Mouse (Mus musculus) forebrain, postnatal 0 days (tissue): ENCODE data around the gene Rad51b. TPM values are rescaled to one million over a fixed set of nuclear protein-coding genes. Genes with fewer than 3 reads are reported as not detected.

Experiments
- ATAC-seq: fragments of 200-750 bp; cut with Nextera tagmentation; 2 replicates; pipeline ENCODE4 v1.8.0; 2017; ENCODE audit warnings: mild to moderate bottlenecking, moderate library complexity
- DNase-seq: peaks from one replicate; pipeline ENCODE4 v3.0.0-alpha.2; 2015
- H3K27ac ChIP-seq: fragments of 300-500 bp; sonication (generic); 2 replicates; pipeline ENCODE4 v1.5.1; 2014; ENCODE audit warnings: low read depth, mild to moderate bottlenecking, antibody characterized with exemption, low read length, moderate library complexity, mixed read lengths
- H3K27me3 ChIP-seq: fragments of 300-500 bp; sonication (generic); 2 replicates; pipeline ENCODE4 v1.6.1; 2014; ENCODE audit warnings: mild to moderate bottlenecking, low read length, mixed read lengths; ENCODE audit not compliant: insufficient read depth
- H3K36me3 ChIP-seq: fragments of 300-500 bp; sonication (generic); 2 replicates; pipeline ENCODE4 v1.6.1; 2014; ENCODE audit warnings: mild to moderate bottlenecking, moderate library complexity; ENCODE audit not compliant: insufficient read depth
- H3K4me1 ChIP-seq: fragments of 300-500 bp; sonication (generic); 2 replicates; pipeline ENCODE4 v1.6.1; 2014; ENCODE audit warnings: antibody characterized with exemption; ENCODE audit not compliant: insufficient read depth
- H3K4me2 ChIP-seq: fragments of 300-500 bp; sonication (generic); 2 replicates; pipeline ENCODE4 v1.6.1; 2014; ENCODE audit warnings: low read depth, mild to moderate bottlenecking, moderate library complexity
- H3K4me3 ChIP-seq: fragments of 300-500 bp; sonication (generic); 2 replicates; pipeline ENCODE4 v1.5.1; 2014; ENCODE audit warnings: low read depth, low read length, mixed read lengths
- H3K9ac ChIP-seq: fragments of 300-500 bp; sonication (generic); 2 replicates; pipeline ENCODE4 v1.6.1; 2014; ENCODE audit warnings: mild to moderate bottlenecking
- H3K9me3 ChIP-seq: fragments of 300-500 bp; sonication (generic); 2 replicates; pipeline ENCODE4 v1.6.1; 2016; ENCODE audit warnings: low read length
- CTCF ChIP-seq: sonication (generic); IDR thresholded peaks from 2 replicates; pipeline ENCODE4 v1.5.1; 2016; ENCODE audit warnings: antibody characterized with exemption, control low read depth, low read depth
- WGBS: fragments of 180-500 bp; shearing (Covaris S2); extraction: QIAGEN DNeasy Blood & Tissue Kit; methylation state at CpG from one replicate; pipeline ENCODE4 v1.1.7; 2014; 5-methylcytosine and 5-hydroxymethylcytosine counted together
- polyA plus RNA-seq: library from polyadenylated mRNA; unstranded; fragments of >200 nt; fragmentation: Nextera tagmentation; extraction: Ambion mirVana; gene quantifications from 2 replicates; pipeline ENCODE4 v1.2.1, GENCODE M21; 2015
- total RNA-seq: library from RNA; depleted of rRNA; stranded (reverse); fragments of >200 nt; gene quantifications from 2 replicates; pipeline ENCODE4 v1.2.3, GENCODE M21; 2014

Rad51b gene
- total and polyA plus RNA-seq, 2 experiments from 2014 or later, result 0.62 to 1.1 TPM

DNA sequence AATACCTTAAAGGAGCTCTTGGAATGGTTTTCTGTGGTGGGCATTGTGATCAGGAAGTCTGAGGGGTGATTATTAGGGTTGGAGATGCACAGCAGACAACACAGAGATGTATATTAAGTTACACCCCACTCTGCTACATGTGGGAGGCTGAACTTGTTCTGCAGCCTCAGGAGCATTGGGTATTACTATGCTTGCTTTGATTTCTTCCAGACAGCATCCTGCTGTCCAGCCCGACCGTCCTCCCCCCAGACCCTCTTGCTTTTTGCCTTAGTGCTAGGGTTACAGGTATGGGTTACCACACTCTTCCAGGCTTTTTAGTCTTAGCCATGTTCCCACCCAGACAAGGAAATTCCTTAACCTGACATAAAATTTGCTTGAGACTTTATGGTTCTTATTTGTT, 30.8 kb downstream of the Rad51b start:
- ATAC-seq (no peak), DNase-seq (no peak)
- Histone ChIP-seq H3K9me3 (no peaks in the 10 kb centered on the region), H3K4me2 (no peak overlapping the region), H3K4me3 (no peak overlapping the region), H3K27me3 (no peaks in the 10 kb centered on the region), H3K36me3 (no peaks in the 10 kb centered on the region), H3K27ac (no peak overlapping the region), H3K4me1 (no peaks in the 10 kb centered on the region), H3K9ac (no peak overlapping the region)
- 82% methylated on average over 2 of the region's 2 CpGs for WGBS
- TF ChIP-seq CTCF, result no peak

DNA sequence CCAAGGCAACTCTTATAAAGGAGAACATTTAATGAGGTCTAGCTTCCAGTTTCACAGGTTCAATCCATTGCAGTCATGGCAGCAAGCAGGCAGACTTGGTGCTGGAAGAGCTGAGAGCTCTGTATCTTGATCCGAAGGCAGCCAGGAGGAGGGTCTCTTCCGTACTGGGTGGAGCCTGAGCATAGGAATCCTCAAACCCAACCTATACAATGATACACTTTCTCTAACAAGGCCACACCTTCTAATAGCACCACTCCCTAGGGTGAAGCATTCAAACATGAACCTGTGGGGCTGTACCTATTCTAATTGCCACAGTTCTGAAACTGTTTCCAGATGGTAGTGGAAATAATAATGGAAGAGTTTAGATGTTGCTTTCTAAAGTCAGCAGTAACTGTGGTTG, 33.5 kb downstream of the Rad51b start:
- Histone ChIP-seq H3K36me3 (no peaks in the 10 kb centered on the region), H3K9me3 (0 out of 2 replicates have a peak, but pooled peaks cover 3% of the 10 kb centered on the region), H3K9ac (no peak overlapping the region), H3K4me3 (no peak overlapping the region), H3K27me3 (no peaks in the 10 kb centered on the region), H3K27ac (no peak overlapping the region), H3K4me2 (no peak overlapping the region), H3K4me1 (no peaks in the 10 kb centered on the region)
- TF ChIP-seq CTCF, result no peak
- DNase-seq (no peak), ATAC-seq (no peak)
- WGBS, result 83% methylated on average over 2 of the region's 2 CpGs

DNA sequence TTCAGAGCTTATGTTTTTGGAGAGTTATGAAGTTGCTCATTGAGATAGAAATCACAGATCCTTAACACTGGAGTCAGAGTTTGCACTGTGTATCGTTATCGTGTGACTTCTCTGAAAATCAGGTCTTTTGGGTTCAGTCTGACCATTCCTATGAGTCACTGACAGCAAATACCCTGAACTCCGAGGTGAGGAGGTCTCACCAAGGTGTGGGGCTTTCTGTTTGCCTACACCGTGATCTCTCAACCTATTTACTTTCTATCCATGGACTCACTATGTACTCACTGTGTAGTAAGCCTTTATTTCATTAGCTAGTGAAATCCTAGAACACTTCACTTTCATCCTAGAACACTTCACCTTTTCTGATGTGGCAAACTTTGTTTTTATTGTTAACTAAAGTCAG, 34.6 kb downstream of the Rad51b start:
- Histone ChIP-seq H3K27me3 (no peaks in the 10 kb centered on the region), H3K9ac (no peak overlapping the region), H3K4me2 (no peak overlapping the region), H3K36me3 (no peaks in the 10 kb centered on the region), H3K9me3 (0 out of 2 replicates have a peak, but pooled peaks cover 3% of the 10 kb centered on the region), H3K27ac (no peak overlapping the region), H3K4me1 (no peaks in the 10 kb centered on the region), H3K4me3 (no peak overlapping the region)
- TF ChIP-seq CTCF, result no peak
- DNase-seq (no peak), ATAC-seq (no peak)
- 90% methylated on average over 4 of the region's 4 CpGs for WGBS

DNA sequence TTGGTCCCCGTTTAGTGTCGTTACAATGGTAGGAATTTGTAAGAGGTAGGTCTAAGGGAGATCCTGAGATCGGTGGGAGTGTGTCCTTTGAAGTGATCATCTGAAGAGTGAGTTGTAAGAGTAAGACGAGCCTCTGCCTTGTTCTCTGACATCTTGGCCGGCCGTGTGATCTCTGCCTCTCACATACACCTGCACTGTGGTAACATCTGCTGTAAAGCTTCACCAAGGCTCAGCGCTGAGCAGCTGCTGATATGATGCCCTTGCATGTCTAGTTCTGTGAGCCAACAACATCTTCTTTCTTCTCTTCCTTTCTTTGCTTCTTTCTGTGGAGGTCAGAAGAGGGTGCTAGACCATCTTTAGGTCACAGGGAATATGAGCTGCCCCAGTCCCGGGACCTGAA, 41.7 kb downstream of the Rad51b start:
- Histone ChIP-seq H3K9me3 (0 out of 2 replicates have a peak, but pooled peaks cover 3% of the 10 kb centered on the region), H3K36me3 (no peaks in the 10 kb centered on the region), H3K27me3 (no peaks in the 10 kb centered on the region), H3K4me1 (no peaks in the 10 kb centered on the region), H3K9ac (no peak overlapping the region), H3K4me3 (no peak overlapping the region), H3K27ac (no peak overlapping the region), H3K4me2 (no peak overlapping the region)
- no peak for ATAC-seq
- no peak for DNase-seq
- TF ChIP-seq CTCF, result no peak
- WGBS, result 89% methylated on average over 8 of the region's 8 CpGs

DNA sequence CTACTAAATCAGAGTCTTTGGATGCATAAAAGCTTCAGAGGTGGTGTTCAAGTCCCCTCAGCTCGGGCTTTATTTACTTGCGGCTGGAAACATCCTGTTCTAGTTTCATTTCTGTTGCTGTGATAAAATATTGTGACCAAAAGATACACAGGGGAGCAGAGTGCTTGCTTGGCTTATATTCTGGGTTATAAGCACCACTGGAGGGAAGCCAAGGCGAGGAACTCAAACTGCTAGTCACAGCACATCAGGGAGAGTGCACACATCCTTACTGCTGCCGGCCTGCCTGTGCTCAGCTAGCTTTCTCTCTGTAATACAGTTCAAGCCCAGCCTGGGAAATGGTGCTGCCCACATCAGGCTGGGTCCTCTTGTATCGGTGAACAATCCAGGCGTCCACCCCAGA, 43.4 kb downstream of the Rad51b start:
- H3K4me1 ChIP-seq, result no peaks in the 10 kb centered on the region
- TF ChIP-seq CTCF, result no peak
- DNase-seq (no peak), ATAC-seq (no peak)
- no peak overlapping the region for H3K27ac ChIP-seq
- 73% methylated on average over 6 of the region's 6 CpGs for WGBS
- no peak overlapping the region for H3K4me2 ChIP-seq
- no peak overlapping the region for H3K4me3 ChIP-seq
- H3K9ac ChIP-seq, result no peak overlapping the region
- H3K9me3 ChIP-seq, result no peaks in the 10 kb centered on the region
- no peaks in the 10 kb centered on the region for H3K36me3 ChIP-seq
- H3K27me3 ChIP-seq, result no peaks in the 10 kb centered on the region

DNA sequence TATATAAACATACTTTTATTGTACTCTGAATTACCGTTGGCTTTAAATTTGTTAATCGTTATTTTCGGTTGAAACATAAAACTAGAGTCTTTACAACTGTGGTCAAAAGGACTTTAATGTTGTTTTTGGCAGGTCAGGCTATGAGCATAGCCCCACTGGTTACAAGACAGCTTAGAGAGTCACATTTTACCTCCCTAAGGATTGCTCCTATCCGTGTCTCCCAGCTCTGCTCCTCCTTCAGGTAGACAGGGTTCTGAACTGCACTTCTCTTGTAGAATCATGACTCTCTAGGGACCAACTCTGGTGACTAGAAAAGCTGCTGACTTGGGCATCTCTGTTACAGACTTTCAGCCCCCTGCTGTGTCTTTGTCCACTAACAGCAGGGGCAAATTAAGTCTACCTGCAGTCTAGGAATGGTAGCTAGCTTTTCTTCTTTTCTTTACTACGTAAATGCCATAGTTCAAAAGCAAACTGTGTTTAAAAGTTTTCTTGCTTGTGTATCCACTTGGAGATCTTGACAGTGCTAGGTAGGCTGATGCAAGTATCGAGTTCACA, 44.3 kb downstream of the Rad51b start:
- H3K4me1 ChIP-seq, result no peaks in the 10 kb centered on the region
- TF ChIP-seq CTCF, result no peak
- no peak overlapping the region for H3K4me2 ChIP-seq
- H3K9ac ChIP-seq, result no peak overlapping the region
- WGBS, result 52% methylated on average over 6 of the region's 6 CpGs
- H3K27me3 ChIP-seq, result no peaks in the 10 kb centered on the region
- DNase-seq (no peak), ATAC-seq (no peak)
- H3K4me3 ChIP-seq, result no peak overlapping the region
- no peak overlapping the region for H3K27ac ChIP-seq
- no peaks in the 10 kb centered on the region for H3K36me3 ChIP-seq
- no peaks in the 10 kb centered on the region for H3K9me3 ChIP-seq

DNA sequence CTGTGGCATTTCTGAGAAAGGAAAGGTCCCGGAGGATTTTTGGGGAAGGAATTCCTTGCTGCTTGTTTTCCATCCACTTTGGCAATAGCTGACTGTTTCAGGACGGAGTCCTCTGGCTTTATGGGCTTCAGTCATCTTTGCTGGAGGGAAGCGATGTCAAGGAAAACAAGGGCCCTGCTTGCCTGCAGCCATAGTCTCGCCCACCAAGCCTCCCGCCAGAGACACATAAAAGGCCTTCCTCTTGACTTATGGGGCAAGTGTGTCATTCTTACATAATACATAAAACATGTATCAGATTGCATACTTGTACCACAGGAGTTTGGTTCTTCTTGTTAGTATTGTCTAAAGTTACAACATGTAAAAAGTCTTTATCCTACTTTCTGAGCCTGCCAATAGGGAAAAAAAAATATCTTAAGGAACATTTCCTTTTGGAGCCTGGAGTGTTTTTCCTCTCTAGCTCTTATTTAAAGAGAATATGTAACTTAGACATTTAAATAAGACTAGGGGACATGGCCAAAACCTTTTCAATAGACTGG, 49.2 kb downstream of the Rad51b start:
- H3K4me3 ChIP-seq, result no peak overlapping the region
- ATAC-seq (no peak), DNase-seq (no peak)
- no peak overlapping the region for H3K4me2 ChIP-seq
- no peaks in the 10 kb centered on the region for H3K9me3 ChIP-seq
- no peaks in the 10 kb centered on the region for H3K36me3 ChIP-seq
- WGBS, result 74% methylated on average over 5 of the region's 5 CpGs
- H3K9ac ChIP-seq, result no peak overlapping the region
- no peak overlapping the region for H3K27ac ChIP-seq
- no peaks in the 10 kb centered on the region for H3K4me1 ChIP-seq
- no peak for TF ChIP-seq CTCF
- no peaks in the 10 kb centered on the region for H3K27me3 ChIP-seq
